Mouse (Mus musculus) CH12.LX (cell line): ENCODE measurements at regions not wholly inside any gene's neighbourhood (a gene's known extent, or its start where the extent isn't known, plus 50 kb on each side); places are given as distances from the start of the nearest gene placed in this dataset.

Experiments
- POLR2A ChIP-seq: IDR thresholded peaks from 2 replicates; pipeline ENCODE4 v1.6.1; 2011; ENCODE audit warnings: low read depth, mild to moderate bottlenecking, improper control_type of control experiment, low read length
- RAD21 ChIP-seq: IDR thresholded peaks from 2 replicates; pipeline ENCODE4 v1.6.1; 2011; ENCODE audit warnings: low read depth, mild to moderate bottlenecking, low read length, improper control_type of control experiment, moderate library complexity
- TCF12 ChIP-seq: IDR thresholded peaks from 2 replicates; pipeline ENCODE4 v1.6.1; 2014; ENCODE audit warnings: low read depth, mild to moderate bottlenecking, inconsistent platforms, low read length, improper control_type of control experiment

GRCm38 (mm10) chr7:135968638-135969037 is 252.5 kb upstream of the Mki67 start:
- TF ChIP-seq RAD21 = no peak
- no peak for TF ChIP-seq POLR2A
- TF ChIP-seq TCF12 = no peak
